Mouse (Mus musculus) retina, postnatal 1 day (tissue): ENCODE results near the gene Rps18.
A peak's percentile ranks its signal among the peaks of the same experiment; 100 is the strongest.
"Not testable (repeated sequence)": the region's sequence is repeated elsewhere in the genome, so short reads cannot be mapped to it uniquely, and the experiment has no call there.

Experiments used
- DNase-seq: peaks from one replicate; pipeline ENCODE4 v3.0.0-alpha.2; 2012

Gene Rps18

GRCm38 (mm10) chr17:33968489-33968888 is 12.7 kb upstream of the Rps18 start:
- peak; percentile 89 for DNase-seq

GRCm38 (mm10) chr17:33965846-33966550 is 10.2 kb upstream of the Rps18 start:
- DNase-seq = no peak

- DNase-seq = no peak
These were observed 9.5 kb upstream of the Rps18 start for GRCm38 (mm10) chr17:33965082-33965845.

GRCm38 (mm10) chr17:33962876-33963275 is 7.1 kb upstream of the Rps18 start:
- DNase-seq = no peak

- no peak for DNase-seq
These were observed 4.1 kb upstream of the Rps18 start for GRCm38 (mm10) chr17:33959948-33960347.

- DNase-seq = no peak
These were observed 3.3 kb upstream of the Rps18 start for GRCm38 (mm10) chr17:33959135-33959534.

- DNase-seq = no peak
These were observed 2.6 kb upstream of the Rps18 start for GRCm38 (mm10) chr17:33958451-33958850.

GRCm38 (mm10) chr17:33957493-33957892 is 1.7 kb upstream of the Rps18 start:
- DNase-seq = no peak

GRCm38 (mm10) chr17:33956336-33956735 is 535 bp upstream of the Rps18 start:
- DNase-seq = no peak

GRCm38 (mm10) chr17:33954646-33955554 is 901 bp downstream of the Rps18 start:
- DNase-seq = no peak

GRCm38 (mm10) chr17:33953961-33954565 is 1.7 kb downstream of the Rps18 start:
- no peak for DNase-seq

GRCm38 (mm10) chr17:33953310-33953709 is 2.5 kb downstream of the Rps18 start:
- no peak for DNase-seq

GRCm38 (mm10) chr17:33952879-33953278 is 2.9 kb downstream of the Rps18 start:
- no peak for DNase-seq

GRCm38 (mm10) chr17:33952015-33952414 is 3.8 kb downstream of the Rps18 start:
- not testable (repeated sequence) for DNase-seq

GRCm38 (mm10) chr17:33951021-33951946 is 4.5 kb downstream of the Rps18 start, which contains the start of gene B3galt4:
Gene B3galt4, minus strand, starts transcription at chr17:33951488.
- DNase-seq = peak; percentile 92

- no peak for DNase-seq
These were observed 5.6 kb downstream of the Rps18 start for GRCm38 (mm10) chr17:33950131-33950625.

- DNase-seq = no peak
These were observed 6.8 kb downstream of the Rps18 start for GRCm38 (mm10) chr17:33948905-33949537.

GRCm38 (mm10) chr17:33948090-33948904 is 7.5 kb downstream of the Rps18 start:
- DNase-seq = no peak

GRCm38 (mm10) chr17:33947430-33948089 is 8.2 kb downstream of the Rps18 start:
- DNase-seq = no peak
